In genomic region chr4:138499856-138500645, GRCm38 (mm10) we compare ENCODE assay signal across 23 mouse cellular contexts. TPM values are rescaled to one million over a fixed set of nuclear protein-coding genes. Genes with fewer than 3 reads are reported as not detected.
A peak's percentile ranks its signal among the peaks of the same experiment; 100 is the strongest.
DNase-seq lines count a peak whose midpoint lies in the region; ATAC-seq and TF ChIP-seq lines count a peak whose summit lies in the region.
"Had no signal": no experiment of that assay in that cellular context is flagged by ENCODE, and none has a peak within 500 bp of the region (broad histone marks: within the 10 kb centered on the region; RNA-seq: fewer than 3 reads in every experiment).

No protein-coding gene starts in this region.

- intact Hi-C loops in gastrocnemius, adult 2 months (cut with DNase I), result loop anchor here (5.0 kb wide), 1 partner anchor 38 kb away; no protein-coding TSS in a partner anchor
- intact Hi-C loops in heart, postnatal 25 days (cut with DNase I), result no loop called here

- H3K4me1 ChIP-seq in E14TG2a.4 (replicated peaks; ENCODE audit: low read depth, low read length) (peaks cover 65% of the 10 kb centered on the region), ES-E14 (ENCODE audit: control insufficient read depth in 2 of 2, insufficient read depth in 2 of 2, low read length in 2 of 2, poor library complexity in 1 of 2) (peaks cover 17 to 25% of the 10 kb centered on the region in 2 experiments)

- no peak overlapping the region for H3K27ac ChIP-seq in ES-E14 (ENCODE audit: insufficient read depth, low read depth, low read length, poor library complexity, severe bottlenecking)
- H3K27ac ChIP-seq in gastrocnemius, adult 2 months, result no peak overlapping the region
- H3K27ac ChIP-seq: hindbrain, embryonic 14.5 days; hindbrain, postnatal 0 days had no signal

- no peak for TF ChIP-seq CTCF in E14TG2a.4 (conservative IDR thresholded peaks at IDR 0.05; ENCODE audit: low read length)
- TF ChIP-seq CTCF in gastrocnemius, adult 2 months (IDR thresholded peaks at IDR 0.05), result no peak

- H3K4me3 ChIP-seq in E14TG2a.4 (replicated peaks; ENCODE audit: low read length), result peak overlapping the region; percentile 62
- H3K4me3 ChIP-seq in ES-E14 (ENCODE audit: insufficient read depth in 1 of 2, low read depth in 1 of 2, low read length in 2 of 2, poor library complexity in 1 of 2, severe bottlenecking in 1 of 2), result peak overlapping the region; percentile 44 to 55
- H3K4me3 ChIP-seq in gastrocnemius, adult 2 months, result no peak overlapping the region

- peak overlapping the region; percentile 50; the same call in 1 of the 2 replicates for H3K9ac ChIP-seq in ES-E14 (ENCODE audit: insufficient read depth, low read depth, low read length, poor library complexity, severe bottlenecking)
- H3K9ac ChIP-seq: forebrain, postnatal 0 days; hindbrain, embryonic 14.5 days had no signal

- H3K27me3 ChIP-seq in E14TG2a.4 (ENCODE audit: insufficient read depth, low read length), result peaks cover 12% of the 10 kb centered on the region
- H3K27me3 ChIP-seq: Patski had no signal

- ATAC-seq in erythroblast, adult 5-6 weeks (replicated peaks; ENCODE audit: low FRiP score, poor library complexity, severe bottlenecking), result no peak
- ATAC-seq: forebrain, embryonic 14.5 days; forebrain, postnatal 0 days; hindbrain, postnatal 0 days; intestine, postnatal 0 days; Patski had no signal

- H3K36me3 ChIP-seq in E14TG2a.4 (ENCODE audit: insufficient read depth, low read length) (no peaks in the 10 kb centered on the region), ES-E14 (ENCODE audit: control insufficient read depth, insufficient read depth, low read length, poor library complexity, severe bottlenecking) (no peaks in the 10 kb centered on the region)
- H3K36me3 ChIP-seq: G1E had no signal

- peak; percentile 9 for DNase-seq in A20 (ENCODE audit: low read depth, low spot score)
- peak; percentile 58 for DNase-seq in ES-E14 (ENCODE audit: low read depth, low spot score)
- DNase-seq in ZHBTc4 (ENCODE audit: low read depth, low spot score), result peak; percentile 89
- no peak for DNase-seq in gastrocnemius, adult 2 months
- no peak for DNase-seq in heart, postnatal 25 days (ENCODE audit: low spot score)
- DNase-seq: adrenal gland, postnatal 10 days; adrenal gland, postnatal 36 days; cerebellum, adult 18-20 months; cerebellum, adult 9-10 months; cerebellum, postnatal 14 days; forebrain, postnatal 0 days; gastrocnemius, postnatal 25 days; heart, postnatal 4 days; kidney, adult 8-10 months had no signal

- H3K9me3 ChIP-seq in E14TG2a.4 (ENCODE audit: low read length) (no peaks in the 10 kb centered on the region), ES-E14 (ENCODE audit: control insufficient read depth, insufficient read depth, low read depth, low read length) (no peaks in the 10 kb centered on the region)

- in situ Hi-C loops in ES-E14 (cut with MboI; ENCODE audit: low sequenced_read_pairs in 2 of 2, unreplicated experiment in 2 of 2), result no loop called here

TF ChIP-seq in ES-E14, 5 proteins besides CTCF, POLR2A, EP300 and RAD21:
- TF ChIP-seq HCFC1 (IDR thresholded peaks at IDR 0.05; ENCODE audit: borderline replicate concordance, insufficient read depth, low read length), result no peak
- TF ChIP-seq CHD2 (IDR thresholded peaks at IDR 0.05; ENCODE audit: low read depth, low read length), result peak; percentile 37; the same call in 1 of the 2 replicates
TF ChIP-seq in ES-E14: peak in this region for 1.

RNA-seq across cellular contexts. Expression of gene Camk2n1, which starts 45.9 kb away (rescaled TPM):
- 1.2 and 1.4 TPM in 2 replicates for total RNA-seq in ES-E14 (2012; rRNA removed)
- total RNA-seq in gastrocnemius, adult 2 months (2021), result 1 to 10 TPM; 5.8 to 7.0 TPM
- total RNA-seq in erythroblast, adult 5-6 weeks (2015; ENCODE audit: low replicate concordance), result not detected in 2 replicates
- not detected in 2 replicates for total RNA-seq in erythroblast, adult 5-6 weeks (2017; ENCODE audit: low replicate concordance)
- 10 to 100 TPM in 1 of 2 experiments, 1 to 10 TPM in 1; 9.6 to 11.2 TPM for total RNA-seq in heart, postnatal 25 days (2021)
- total RNA-seq: granulocyte monocyte progenitor cell, adult 5-6 weeks had no signal

Comparison
In these comparisons a context has a peak if more than half of its experiments do, and no peak if none do; other contexts are left out.
1. DNase-seq: peak in A20 (single experiment), ES-E14 (single experiment) and ZHBTc4 (single experiment); none in gastrocnemius, adult 2 months (single experiment) and heart, postnatal 25 days (single experiment).